Mouse (Mus musculus) 416B (cell line): ENCODE data around the gene Cd180.

Experiments
- DNase-seq: peaks from one replicate; pipeline ENCODE4 v3.0.0; 2011; ENCODE audit warnings: low read depth

The Cd180 gene

GRCm38 (mm10) chr13:102783531-102784310 is 90.4 kb downstream of the Cd180 start:
- DNase-seq, result no peak

GRCm38 (mm10) chr13:102786666-102787230 is 93.4 kb downstream of the Cd180 start:
- no peak for DNase-seq
